ENCODE assay signal across 9 mouse cellular contexts in the genomic region with DNA sequence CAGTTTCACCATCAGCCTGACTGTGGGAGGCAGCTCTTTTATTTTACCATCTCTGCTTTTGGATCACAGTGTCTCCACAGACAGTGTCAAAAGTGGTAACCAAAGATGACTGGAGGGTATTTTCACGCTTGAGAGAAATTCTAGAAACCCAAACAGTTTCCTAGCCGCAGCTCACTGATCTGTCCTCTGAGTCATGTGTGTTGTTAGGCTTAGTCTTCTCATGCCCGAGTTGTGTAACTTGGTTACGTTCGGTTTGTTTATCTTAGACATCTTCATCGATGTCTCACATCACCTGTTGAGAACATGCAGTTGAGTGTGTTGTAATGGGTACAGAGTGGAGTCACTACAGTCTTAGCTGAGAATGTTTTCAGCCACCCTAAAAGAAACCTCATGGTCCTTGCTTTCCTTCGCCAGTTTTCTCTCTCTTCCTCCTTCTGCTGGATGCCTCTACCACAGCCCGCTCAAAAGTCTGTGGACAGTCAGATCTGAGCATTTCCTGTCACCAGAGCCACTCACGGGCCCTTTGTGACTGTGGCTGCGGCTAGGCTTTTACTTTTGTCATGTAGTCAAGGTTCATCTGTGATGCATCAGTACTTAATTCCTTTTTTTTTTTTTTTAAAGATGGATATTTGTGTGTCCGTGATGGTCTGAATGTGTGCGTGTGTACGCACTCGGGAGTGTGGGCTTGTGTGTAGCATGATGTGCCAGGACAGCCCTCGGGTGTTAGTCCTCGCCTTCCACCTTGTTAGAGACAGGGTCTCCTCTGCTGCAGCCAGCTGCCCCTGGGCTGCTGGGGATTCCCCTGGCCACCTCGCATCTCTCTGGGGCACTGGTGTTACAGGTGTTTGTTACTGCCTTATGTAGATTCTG. TPM values are rescaled to one million over a fixed set of nuclear protein-coding genes. Genes with fewer than 3 reads are reported as not detected.
DNase-seq lines count a peak whose midpoint lies in the region; ATAC-seq and TF ChIP-seq lines count a peak whose summit lies in the region.
"Had no signal": no experiment of that assay in that cellular context is flagged by ENCODE, and none has a peak within 500 bp of the region (broad histone marks: within the 10 kb centered on the region; RNA-seq: fewer than 3 reads in every experiment).

No protein-coding gene starts in this region.

- no peak for TF ChIP-seq CTCF in layer of hippocampus, adult 2 months (conservative IDR thresholded peaks at IDR 0.05)

- H3K9ac ChIP-seq in hindbrain, embryonic 14.5 days, result no peak overlapping the region
- no peak overlapping the region for H3K9ac ChIP-seq in forebrain, embryonic 15.5 days (replicated peaks)
- H3K9ac ChIP-seq: neural tube, embryonic 12.5 days had no signal

- no peaks in the 10 kb centered on the region for H3K27me3 ChIP-seq in hindbrain, embryonic 14.5 days (ENCODE audit: control insufficient read depth, insufficient read depth, low read length)
- no peaks in the 10 kb centered on the region for H3K27me3 ChIP-seq in forebrain, embryonic 15.5 days
- H3K27me3 ChIP-seq: neural tube, embryonic 12.5 days had no signal

- no peak for ATAC-seq in hindbrain, embryonic 14.5 days (ENCODE audit: low FRiP score)
- no peak for ATAC-seq in forebrain, embryonic 15.5 days (replicated peaks)

- H3K4me2 ChIP-seq in hindbrain, embryonic 14.5 days (replicated peaks), result no peak overlapping the region
- H3K4me2 ChIP-seq in forebrain, embryonic 15.5 days (replicated peaks), result no peak overlapping the region
- H3K4me2 ChIP-seq: neural tube, embryonic 12.5 days had no signal

- DNase-seq in layer of hippocampus, adult 2 months (ENCODE audit: low spot score in 2 of 2), result no peak
- DNase-seq in layer of hippocampus, adult 8-10 months (ENCODE audit: low spot score in 2 of 2), result no peak
- DNase-seq in brain, adult 2 months (ENCODE audit: low read depth, low spot score), result peak; percentile 22
- peak; percentile 51 for DNase-seq in lung, postnatal 36 days
- DNase-seq in thymus, postnatal 0 days (ENCODE audit: low spot score), result peak; percentile 62
- no peak for DNase-seq in hindbrain, embryonic 14.5 days (ENCODE audit: low spot score)
- DNase-seq in urinary bladder, postnatal 10 days (ENCODE audit: low spot score), result no peak

- H3K9me3 ChIP-seq in hindbrain, embryonic 14.5 days (ENCODE audit: control insufficient read depth, low read length), result no peaks in the 10 kb centered on the region
- no peaks in the 10 kb centered on the region for H3K9me3 ChIP-seq in forebrain, embryonic 15.5 days
- H3K9me3 ChIP-seq: neural tube, embryonic 12.5 days had no signal

- H3K27ac ChIP-seq in layer of hippocampus, adult 2 months, result peak overlapping the region; percentile 55; the same call in 1 of the 2 replicates
- no peak overlapping the region for H3K27ac ChIP-seq in hindbrain, embryonic 14.5 days
- no peak overlapping the region for H3K27ac ChIP-seq in forebrain, embryonic 15.5 days (replicated peaks)
- H3K27ac ChIP-seq: neural tube, embryonic 12.5 days had no signal

- WGBS in hindbrain, embryonic 14.5 days, result 87% methylated on average over 17 of the region's 17 CpGs
- 90% methylated on average over 17 of the region's 17 CpGs for whole genome bisulfite sequencing in forebrain, embryonic 15.5 days

- H3K4me1 ChIP-seq in hindbrain, embryonic 14.5 days (replicated peaks; ENCODE audit: control insufficient read depth, insufficient read depth, low read length), result peaks cover 22% of the 10 kb centered on the region
- H3K4me1 ChIP-seq in forebrain, embryonic 15.5 days, result peaks cover 23% of the 10 kb centered on the region

- no peak overlapping the region for H3K4me3 ChIP-seq in layer of hippocampus, adult 2 months
- no peak overlapping the region for H3K4me3 ChIP-seq in hindbrain, embryonic 14.5 days (replicated peaks; ENCODE audit: low read length)
- no peak overlapping the region for H3K4me3 ChIP-seq in forebrain, embryonic 15.5 days
- H3K4me3 ChIP-seq: neural tube, embryonic 12.5 days had no signal

- peaks cover 9% of the 10 kb centered on the region; the same call in 1 of the 2 replicates for H3K36me3 ChIP-seq in hindbrain, embryonic 14.5 days (replicated peaks; ENCODE audit: control insufficient read depth, insufficient read depth)
- peaks cover 10% of the 10 kb centered on the region; the same call in 1 of the 2 replicates for H3K36me3 ChIP-seq in forebrain, embryonic 15.5 days

RNA-seq across cellular contexts. Expression of a gene that starts 3.5 kb away (rescaled TPM):
- 10 to 100 TPM; 51.8 to 59.2 TPM for total RNA-seq in layer of hippocampus, adult 2 months (2021)
- total RNA-seq in layer of hippocampus, adult 8-10 months (2022), result 10 to 100 TPM; 51.2 to 62.8 (median 58.9) TPM
- 43.2 and 56.0 TPM in 2 replicates for polyA plus RNA-seq in thymus, postnatal 0 days (2015; fragmentation: Nextera tagmentation; extraction: Ambion mirVana)
- polyA plus RNA-seq in hindbrain, embryonic 14.5 days (2014; fragmentation: Nextera tagmentation; extraction: Ambion mirVana), result 13.1 and 14.1 TPM in 2 replicates
- polyA plus RNA-seq in forebrain, embryonic 15.5 days (2015; fragmentation: Nextera tagmentation; extraction: Ambion mirVana), result 12.0 and 14.6 TPM in 2 replicates

RNA-seq across cellular contexts. Expression of a gene that starts 48.1 kb away (rescaled TPM):
- total RNA-seq in layer of hippocampus, adult 2 months (2021), result under 1 TPM; 0.41 to 0.64 TPM
- total RNA-seq in layer of hippocampus, adult 8-10 months (2022), result under 1 TPM; 0.63 to 0.75 (median 0.70) TPM
- polyA plus RNA-seq in thymus, postnatal 0 days (2015; fragmentation: Nextera tagmentation; extraction: Ambion mirVana), result 2.7 and 3.0 TPM in 2 replicates
- polyA plus RNA-seq in hindbrain, embryonic 14.5 days (2014; fragmentation: Nextera tagmentation; extraction: Ambion mirVana), result 0.82 and 1.6 TPM in 2 replicates
- polyA plus RNA-seq in forebrain, embryonic 15.5 days (2015; fragmentation: Nextera tagmentation; extraction: Ambion mirVana), result 1.8 and 2.4 TPM in 2 replicates

RNA-seq across cellular contexts. Expression of a gene that starts 57.0 kb away (rescaled TPM):
- 10 to 100 TPM; 73.9 to 77.9 TPM for total RNA-seq in layer of hippocampus, adult 2 months (2021)
- 10 to 100 TPM; 64.6 to 84.2 (median 78.5) TPM for total RNA-seq in layer of hippocampus, adult 8-10 months (2022)
- polyA plus RNA-seq in thymus, postnatal 0 days (2015; fragmentation: Nextera tagmentation; extraction: Ambion mirVana), result 15.0 and 17.1 TPM in 2 replicates
- 9.7 and 10.4 TPM in 2 replicates for polyA plus RNA-seq in hindbrain, embryonic 14.5 days (2014; fragmentation: Nextera tagmentation; extraction: Ambion mirVana)
- polyA plus RNA-seq in forebrain, embryonic 15.5 days (2015; fragmentation: Nextera tagmentation; extraction: Ambion mirVana), result 8.8 and 8.9 TPM in 2 replicates

Comparison
In these comparisons a context has a peak if more than half of its experiments do, and no peak if none do; other contexts are left out.
1. DNase-seq: peak in brain, adult 2 months (single experiment), lung, postnatal 36 days (single experiment) and thymus, postnatal 0 days (single experiment); none in layer of hippocampus, adult 2 months (0 of 2), layer of hippocampus, adult 8-10 months (0 of 2), hindbrain, embryonic 14.5 days (single experiment) and urinary bladder, postnatal 10 days (single experiment).